Mouse (Mus musculus) heart, adult 11 months (tissue): ENCODE measurements around the gene Tmem120b.

ENCODE experiments used
- DNase-seq: peaks from one replicate; pipeline ENCODE4 v3.0.0; 2022

Tmem120b gene

DNA sequence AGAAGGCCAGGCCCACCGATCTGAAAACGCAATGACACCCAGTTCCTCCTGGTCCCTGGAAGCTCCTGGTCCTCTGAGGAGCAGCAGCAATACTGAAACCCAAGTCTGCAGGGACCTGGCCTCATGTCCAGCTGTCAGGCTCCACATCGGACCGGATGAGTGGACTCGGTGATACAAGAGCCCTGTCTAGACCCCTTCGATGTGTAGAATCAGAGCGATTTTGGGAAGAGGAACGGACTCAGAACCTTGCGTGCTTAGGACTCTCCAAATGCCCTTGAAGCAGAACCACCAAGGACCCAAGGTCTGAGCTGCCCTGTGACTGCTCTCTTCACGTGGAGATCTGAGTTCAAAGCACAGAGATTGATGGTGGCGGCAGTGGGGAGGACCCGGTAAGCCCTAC is at the start of gene Tmem120b:
TSS of gene Tmem120b (plus strand) at position 301 of the 400 bp plus-strand sequence.
- DNase-seq, result no peak

- DNase-seq, result peak; percentile 96
Observed at GRCm38 (mm10) chr5:123019336-123020016, 48.7 kb upstream of the Tmem120b start.

DNA sequence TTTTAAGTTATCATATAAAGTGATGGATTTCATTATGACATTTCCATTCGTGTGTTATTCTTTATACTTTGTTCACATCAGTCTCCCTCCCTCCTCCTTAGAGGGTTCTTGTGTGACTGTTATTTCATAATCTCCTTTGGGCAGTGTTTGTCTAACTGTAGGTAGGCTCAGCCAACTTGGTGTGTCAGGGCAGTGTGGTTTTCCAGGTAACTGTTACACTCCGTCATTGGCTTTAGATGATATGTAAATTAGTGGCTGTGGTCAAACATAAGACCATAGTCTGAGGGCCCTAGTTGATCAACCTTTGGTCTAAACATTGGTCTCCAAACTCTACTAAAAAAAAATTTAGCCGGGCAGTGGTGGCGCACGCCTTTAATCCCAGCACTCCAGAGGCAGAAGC is 47.8 kb upstream of the Tmem120b start:
- DNase-seq, result no peak

DNA sequence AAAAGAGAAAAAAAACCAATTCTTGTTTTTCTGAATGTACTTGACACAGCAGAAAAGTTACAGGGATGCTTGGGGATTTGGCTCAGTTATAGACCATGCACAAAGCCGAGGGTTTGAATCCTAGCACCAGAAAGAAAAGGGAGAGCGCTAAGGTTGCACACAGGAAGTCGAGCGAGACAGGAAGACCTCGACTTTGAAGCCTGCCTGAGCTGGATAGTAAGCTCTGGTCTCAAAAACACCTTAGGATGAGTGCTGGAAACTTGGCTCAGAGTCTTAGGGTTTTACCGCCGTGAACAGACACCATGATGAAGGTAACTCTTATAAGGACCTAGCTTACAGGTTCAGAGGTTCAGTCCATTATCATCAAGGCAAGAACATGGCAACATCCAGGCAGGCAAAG is 46.8 kb upstream of the Tmem120b start:
- DNase-seq, result peak; percentile 85

GRCm38 (mm10) chr5:123023049-123023448 is 45.2 kb upstream of the Tmem120b start:
- DNase-seq, result peak; percentile 81

- no peak for DNase-seq
Observed at GRCm38 (mm10) chr5:123024312-123024711, 43.9 kb upstream of the Tmem120b start.

- DNase-seq, result peak; percentile 97
Observed at GRCm38 (mm10) chr5:123024965-123025573, 43.1 kb upstream of the Tmem120b start.

GRCm38 (mm10) chr5:123026414-123026813 is 41.8 kb upstream of the Tmem120b start:
- DNase-seq, result no peak

DNA sequence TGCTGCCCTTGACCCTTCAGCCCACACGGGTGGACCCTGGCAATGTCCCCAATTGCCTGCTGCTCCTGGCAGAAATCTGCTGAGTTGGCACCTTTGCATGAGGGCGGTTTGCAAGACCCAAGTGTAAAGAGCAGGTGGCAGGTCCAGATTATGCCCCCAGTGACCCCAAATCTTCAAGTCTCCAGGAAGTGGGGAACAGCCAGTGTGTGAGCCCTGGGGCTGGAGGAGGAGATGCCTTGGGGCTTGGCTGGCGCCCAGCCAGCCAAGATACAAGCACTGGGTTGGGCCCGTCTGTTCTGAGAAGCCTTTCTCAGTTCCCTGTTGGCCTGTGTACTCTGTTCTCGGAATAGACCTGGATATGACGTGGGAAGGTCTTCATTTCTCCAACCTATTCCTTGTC is 40.8 kb upstream of the Tmem120b start:
- peak; percentile 96 for DNase-seq

GRCm38 (mm10) chr5:123029729-123030128 is 38.5 kb upstream of the Tmem120b start:
- DNase-seq, result no peak

GRCm38 (mm10) chr5:123031312-123031711 is 36.9 kb upstream of the Tmem120b start:
- no peak for DNase-seq

DNA sequence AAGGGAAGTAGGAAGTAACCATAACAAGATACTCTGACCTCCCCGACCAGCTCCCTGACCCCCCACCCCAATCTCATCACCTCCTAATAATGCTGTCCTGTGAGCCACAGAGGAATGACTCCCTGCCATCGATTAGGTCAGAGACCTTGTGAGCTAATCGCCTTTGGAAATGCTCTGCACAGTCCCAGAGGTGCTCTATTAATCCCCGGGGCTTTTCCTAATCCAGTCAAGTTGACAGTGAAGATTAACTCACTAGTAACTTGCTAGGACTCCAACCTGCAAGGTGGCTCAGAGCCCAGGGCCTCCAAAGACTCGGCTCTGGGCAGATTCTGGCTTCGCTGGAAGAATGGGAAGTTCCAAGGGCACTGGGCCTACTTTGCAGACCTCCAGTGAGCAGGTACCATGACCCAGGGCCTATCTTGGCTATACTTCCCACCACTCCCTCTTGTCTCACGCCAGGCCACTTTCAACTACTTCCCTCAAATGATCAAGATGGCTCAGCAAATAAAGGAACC is 34.5 kb upstream of the Tmem120b start:
- DNase-seq, result no peak

DNA sequence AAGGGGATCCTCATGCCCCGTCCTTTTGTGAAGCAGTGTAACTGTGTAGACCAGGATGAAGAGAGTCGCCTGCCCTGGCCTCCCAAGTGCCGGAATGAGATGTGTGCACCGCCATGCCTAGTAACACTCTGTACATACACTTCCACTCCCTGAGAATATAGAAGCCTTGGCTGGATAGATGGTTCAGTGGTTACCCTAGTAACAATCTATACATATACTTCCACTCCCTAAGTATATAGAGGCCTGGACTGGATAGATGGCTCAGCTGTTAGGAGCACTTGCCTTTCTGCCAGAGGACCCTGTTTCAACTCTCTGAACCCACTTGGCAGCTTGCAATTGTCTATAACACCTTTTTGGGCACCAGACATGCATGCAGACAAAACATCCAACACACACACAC is 33.1 kb upstream of the Tmem120b start:
- DNase-seq, result no peak

DNA sequence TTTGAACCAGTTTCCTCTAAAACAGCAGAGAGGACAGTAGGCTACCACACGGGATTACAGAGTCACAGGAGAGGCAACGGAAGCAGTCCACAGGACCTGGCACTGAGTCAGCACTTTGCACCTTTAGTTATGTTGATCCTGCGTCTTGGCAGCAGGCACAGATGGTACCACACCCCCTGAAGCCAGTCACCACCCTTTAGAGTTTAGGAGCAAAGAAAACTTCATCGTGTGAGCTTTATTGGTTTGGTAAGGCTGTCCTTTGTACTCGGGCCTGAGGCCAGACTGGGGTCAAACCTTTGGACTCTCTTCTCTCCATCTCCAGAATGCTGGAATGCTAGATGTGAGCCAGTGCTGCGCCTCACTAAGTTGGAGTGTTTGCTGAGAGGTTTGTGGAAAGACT is 32.7 kb upstream of the Tmem120b start:
- no peak for DNase-seq

GRCm38 (mm10) chr5:123038115-123038514 is 30.1 kb upstream of the Tmem120b start:
- no peak for DNase-seq

DNA sequence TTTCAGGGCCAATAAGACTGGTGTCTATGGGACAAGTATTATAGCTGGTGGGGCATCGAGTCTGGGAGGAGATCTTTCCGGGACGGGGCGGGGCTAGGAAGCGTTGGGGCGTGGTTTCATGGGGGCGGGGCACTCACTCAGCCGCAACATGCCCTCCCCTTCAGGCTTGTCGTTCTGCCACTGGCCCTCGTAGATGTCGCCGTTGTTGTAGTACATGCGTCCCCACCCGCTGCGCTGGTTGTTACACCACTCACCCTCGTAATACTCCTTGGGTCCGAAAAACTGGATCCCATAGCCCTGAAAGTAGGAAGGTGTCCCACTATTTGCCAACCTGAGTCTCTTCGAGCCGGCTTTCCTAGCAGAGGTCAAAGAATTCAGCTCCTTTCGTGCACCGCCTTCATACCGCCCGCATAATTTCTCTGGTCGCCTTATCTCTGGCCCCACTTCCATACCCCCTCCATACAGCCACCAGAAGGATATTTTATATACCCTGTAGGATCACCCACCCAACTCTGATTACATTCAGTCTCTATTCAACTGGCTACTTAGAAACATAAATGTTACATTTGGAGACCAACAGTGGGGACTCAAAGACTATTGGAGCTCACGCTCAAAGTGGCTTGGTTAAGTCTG is 29.0 kb upstream of the Tmem120b start:
- peak; percentile 98 for DNase-seq

- no peak for DNase-seq
Observed at GRCm38 (mm10) chr5:123040796-123041195, 27.4 kb upstream of the Tmem120b start.

DNA sequence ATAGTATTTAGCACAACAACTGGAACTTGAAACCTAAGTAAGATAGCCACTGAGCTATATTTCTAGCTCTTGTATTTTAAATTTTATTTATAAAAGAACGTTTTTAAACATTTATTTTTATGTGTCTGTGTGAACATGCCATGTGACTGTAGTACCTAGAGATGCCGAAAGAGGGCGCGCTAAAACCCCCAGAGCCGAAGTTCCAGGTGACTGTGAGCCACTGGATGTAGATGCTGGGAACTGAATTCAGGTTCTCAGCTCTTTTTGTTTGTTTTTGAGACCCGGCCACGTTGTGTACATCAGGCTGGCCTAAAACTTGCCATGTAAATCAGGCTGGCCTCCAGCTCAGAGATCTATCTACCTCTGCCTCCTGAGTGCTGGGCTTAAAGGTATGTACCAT is 24.4 kb upstream of the Tmem120b start:
- no peak for DNase-seq

DNA sequence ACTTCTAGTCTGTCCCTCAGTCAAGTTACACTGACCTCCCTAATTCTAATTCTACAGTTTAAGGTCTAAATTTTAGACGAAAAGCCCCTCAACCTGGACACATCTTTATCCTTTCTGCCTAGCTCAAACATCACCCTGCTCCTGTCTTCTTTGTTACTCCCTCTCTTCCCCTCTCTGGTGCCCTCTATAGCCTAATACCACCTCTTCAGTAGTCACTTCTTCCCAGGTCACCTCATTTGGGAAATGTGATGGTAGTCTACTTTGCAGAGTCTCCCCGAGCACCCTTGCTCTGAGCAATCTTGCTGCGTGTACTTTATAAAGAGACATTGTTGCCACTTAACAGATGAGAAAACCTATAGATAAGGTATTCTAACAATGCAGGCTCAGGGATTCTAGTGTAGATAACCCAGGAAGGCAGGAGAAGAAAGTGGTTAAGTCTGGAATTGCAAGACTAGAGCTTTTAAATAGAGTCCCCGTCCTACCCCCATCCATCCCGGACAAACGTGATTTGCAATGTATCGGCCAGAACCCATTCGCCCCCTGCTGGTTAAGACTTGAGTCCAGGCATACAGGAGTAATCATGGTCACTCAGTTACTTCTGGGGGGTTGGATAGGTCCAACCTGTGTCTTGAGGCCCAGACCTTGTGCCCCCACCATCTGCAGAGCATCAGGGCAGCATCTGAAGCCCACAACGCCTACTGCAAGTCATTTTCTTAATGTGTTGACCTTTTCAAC is 22.5 kb upstream of the Tmem120b start:
- peak; percentile 97 for DNase-seq

GRCm38 (mm10) chr5:123046916-123047315 is 21.3 kb upstream of the Tmem120b start, which contains the start of gene Morn3:
Gene Morn3 (minus strand): TSS chr5:123047016.
- no peak for DNase-seq

DNA sequence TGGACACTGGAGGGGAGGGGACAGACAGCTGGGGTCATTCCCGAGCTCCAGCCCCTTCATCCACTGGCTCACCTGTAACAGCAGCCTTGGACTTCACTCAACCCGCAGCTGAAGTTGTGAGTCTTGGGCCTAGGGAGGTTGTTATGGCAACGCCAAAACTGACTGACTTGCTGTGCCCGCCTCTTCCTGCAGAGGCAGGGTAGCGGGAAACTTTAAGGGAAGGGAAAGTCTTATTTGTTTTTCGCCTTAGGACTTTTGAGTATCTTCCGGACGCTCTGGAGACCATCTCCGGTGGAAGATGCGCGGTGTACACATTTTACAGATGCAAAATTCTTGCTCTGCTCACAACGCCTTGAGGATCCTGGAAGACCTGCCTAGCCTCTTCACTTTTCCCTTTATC is 18.9 kb upstream of the Tmem120b start:
- DNase-seq, result peak; percentile 94

DNA sequence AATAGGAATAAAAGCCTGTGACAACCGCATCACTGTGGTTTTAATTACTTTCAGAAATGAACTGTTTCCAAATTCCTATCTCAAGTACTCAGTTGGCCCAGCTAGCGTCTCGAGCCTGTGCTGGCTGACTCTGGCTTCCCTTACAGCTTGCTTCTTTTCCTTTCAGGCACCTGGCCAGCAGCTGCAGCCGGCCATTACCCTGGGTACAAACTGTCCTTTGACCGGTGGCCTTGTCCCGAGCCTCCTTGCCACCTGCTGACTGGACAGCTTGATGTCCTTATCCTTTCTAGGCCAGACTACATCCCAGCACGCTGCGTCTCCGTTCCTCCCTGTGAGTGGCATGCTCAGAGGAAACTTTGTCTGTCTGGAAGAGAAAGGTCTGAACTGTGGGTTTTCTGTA is 17.3 kb upstream of the Tmem120b start:
- peak; percentile 96 for DNase-seq

GRCm38 (mm10) chr5:123051736-123052135 is 16.5 kb upstream of the Tmem120b start:
- no peak for DNase-seq
